Mouse (Mus musculus) kidney, postnatal 0 days (tissue): ENCODE measurements around the gene Akt1s1. TPM values are rescaled to one million over a fixed set of nuclear protein-coding genes. Genes with fewer than 3 reads are reported as not detected.
A peak's percentile ranks its signal among the peaks of the same experiment; 100 is the strongest.

ENCODE experiments used
- ATAC-seq: fragments of 200-750 bp; cut with Nextera tagmentation; replicated peaks from 2 replicates; pipeline ENCODE4 v1.8.0; 2017; ENCODE audit warnings: low read depth, moderate number of reproducible peaks, moderate TSS enrichment, moderate library complexity; ENCODE audit not compliant: low FRiP score
- DNase-seq: peaks from one replicate; pipeline ENCODE4 v3.0.0-alpha.2; 2016; ENCODE audit warnings: low spot score
- H3K27ac ChIP-seq: fragments of 300-500 bp; sonication (generic); 2 replicates; pipeline ENCODE4 v1.5.1; 2014; ENCODE audit warnings: mild to moderate bottlenecking
- H3K27me3 ChIP-seq: fragments of 300-500 bp; sonication (generic); 2 replicates; pipeline ENCODE4 v1.6.1; 2014; ENCODE audit warnings: low read length, mixed read lengths; ENCODE audit not compliant: insufficient read depth
- H3K36me3 ChIP-seq: fragments of 300-500 bp; sonication (generic); 2 replicates; pipeline ENCODE4 v1.6.1; 2014; ENCODE audit warnings: low read length, mixed read lengths; ENCODE audit not compliant: insufficient read depth
- H3K4me1 ChIP-seq: fragments of 300-500 bp; sonication (generic); replicated peaks from 2 replicates; pipeline ENCODE4 v1.6.1; 2014; ENCODE audit warnings: antibody characterized with exemption, low read length, mixed read lengths; ENCODE audit not compliant: insufficient read depth
- H3K4me2 ChIP-seq: fragments of 300-500 bp; sonication (generic); 2 replicates; pipeline ENCODE4 v1.6.1; 2014; ENCODE audit warnings: mild to moderate bottlenecking, low read length, moderate library complexity, mixed read lengths
- H3K4me3 ChIP-seq: fragments of 300-500 bp; sonication (generic); replicated peaks from 2 replicates; pipeline ENCODE4 v1.5.1; 2014; ENCODE audit warnings: low read depth, low read length
- H3K9ac ChIP-seq: fragments of 300-500 bp; sonication (generic); 2 replicates; pipeline ENCODE4 v1.6.1; 2014; ENCODE audit warnings: low read depth, low read length
- H3K9me3 ChIP-seq: fragments of 300-500 bp; sonication (generic); replicated peaks from 2 replicates; pipeline ENCODE4 v1.6.1; 2016; ENCODE audit warnings: low read length, inconsistent platforms, mixed read lengths
- CTCF ChIP-seq: IDR thresholded peaks from 2 replicates; pipeline ENCODE4 v1.5.1; 2016; ENCODE audit warnings: antibody characterized with exemption, low read depth, mild to moderate bottlenecking, moderate library complexity
- WGBS: fragments of 180-500 bp; shearing (Covaris S2); extraction: QIAGEN DNeasy Blood & Tissue Kit; methylation state at CpG from one replicate; pipeline ENCODE4 v1.1.7; 2014; 5-methylcytosine and 5-hydroxymethylcytosine counted together
- polyA plus RNA-seq: library from polyadenylated mRNA; unstranded; fragments of >200 nt; fragmentation: Nextera tagmentation; extraction: Ambion mirVana; gene quantifications from 2 replicates; pipeline ENCODE4 v1.2.1, GENCODE M21; 2015

Akt1s1 gene
- polyA plus RNA-seq, 1 experiment from 2014 or later: 111 TPM

- no peaks in the 10 kb centered on the region for H3K9me3 ChIP-seq
- H3K27me3 ChIP-seq: no peaks in the 10 kb centered on the region
- no peak overlapping the region for H3K4me2 ChIP-seq
- H3K27ac ChIP-seq: no peak overlapping the region
- DNase-seq (no peak), ATAC-seq (no peak)
- H3K4me3 ChIP-seq: no peak overlapping the region
- no peak overlapping the region for H3K9ac ChIP-seq
- no peaks in the 10 kb centered on the region for H3K36me3 ChIP-seq
- WGBS: 93% methylated on average over 3 of the region's 3 CpGs
- H3K4me1 ChIP-seq: peaks cover 15% of the 10 kb centered on the region
- TF ChIP-seq CTCF: no peak
Observed at GRCm38 (mm10) chr7:44813985-44814384, 34.8 kb upstream of the Akt1s1 start.

GRCm38 (mm10) chr7:44814423-44814822 lies 34.4 kb upstream of the Akt1s1 start:
- Histone ChIP-seq H3K4me2 (no peak overlapping the region), H3K9ac (no peak overlapping the region), H3K36me3 (no peaks in the 10 kb centered on the region), H3K27me3 (no peaks in the 10 kb centered on the region), H3K4me3 (no peak overlapping the region), H3K27ac (no peak overlapping the region), H3K4me1 (peaks cover 19% of the 10 kb centered on the region), H3K9me3 (no peaks in the 10 kb centered on the region)
- no peak for DNase-seq
- no peak for ATAC-seq
- 93% methylated on average over 4 of the region's 4 CpGs for WGBS
- TF ChIP-seq CTCF: no peak

GRCm38 (mm10) chr7:44814952-44815553 lies 33.7 kb upstream of the Akt1s1 start:
- H3K9ac ChIP-seq: peak overlapping the region; percentile 94; the same call in 1 of the 2 replicates
- peaks cover 19% of the 10 kb centered on the region for H3K4me1 ChIP-seq
- no peaks in the 10 kb centered on the region for H3K9me3 ChIP-seq
- no peaks in the 10 kb centered on the region for H3K36me3 ChIP-seq
- 28% methylated on average over 14 of the region's 14 CpGs for WGBS
- H3K27ac ChIP-seq: peak overlapping the region; percentile 98; the same call in 1 of the 2 replicates
- peak overlapping the region; percentile 81 for H3K4me2 ChIP-seq
- peak overlapping the region; percentile 87 for H3K4me3 ChIP-seq
- ATAC-seq (no peak), DNase-seq (no peak)
- no peaks in the 10 kb centered on the region for H3K27me3 ChIP-seq
- no peak for TF ChIP-seq CTCF

- ATAC-seq (peak; percentile 93), DNase-seq (peak; percentile 99)
- H3K4me1 ChIP-seq: peaks cover 23% of the 10 kb centered on the region
- WGBS: under 1% methylated on average over 60 of the region's 62 CpGs
- H3K9me3 ChIP-seq: no peaks in the 10 kb centered on the region
- peak within 1 kb of the TSS; percentile 87 for H3K4me3 ChIP-seq
- no peak for TF ChIP-seq CTCF
- peak within 1 kb of the TSS; percentile 81 for H3K4me2 ChIP-seq
- no peaks in the 10 kb centered on the region for H3K36me3 ChIP-seq
- H3K27ac ChIP-seq: peak within 1 kb of the TSS; percentile 98
- H3K9ac ChIP-seq: peak within 1 kb of the TSS; percentile 94
- H3K27me3 ChIP-seq: no peaks in the 10 kb centered on the region
Observed at GRCm38 (mm10) chr7:44815721-44816469, 32.9 kb upstream of the Akt1s1 start, which contains the start of the genes Nup62 and Il4i1. Gene Nup62 (plus strand): TSS chr7:44816088. Gene Il4i1 (plus strand): TSS chr7:44816387.

GRCm38 (mm10) chr7:44816470-44817021 lies 32.2 kb upstream of the Akt1s1 start, which contains the start of gene Atf5:
Gene Atf5 (minus strand): TSS chr7:44816658.
- peaks cover 23% of the 10 kb centered on the region for H3K4me1 ChIP-seq
- WGBS: under 1% methylated on average over 49 of the region's 57 CpGs
- no peaks in the 10 kb centered on the region for H3K36me3 ChIP-seq
- peak within 1 kb of the TSS; percentile 87 for H3K4me3 ChIP-seq
- DNase-seq: peak; percentile 73
- peak within 1 kb of the TSS; percentile 81 for H3K4me2 ChIP-seq
- no peaks in the 10 kb centered on the region for H3K27me3 ChIP-seq
- H3K27ac ChIP-seq: peak within 1 kb of the TSS; percentile 98
- no peaks in the 10 kb centered on the region for H3K9me3 ChIP-seq
- peak; percentile 21 for ATAC-seq
- no peak for TF ChIP-seq CTCF
- H3K9ac ChIP-seq: peak within 1 kb of the TSS; percentile 94

- no peak for TF ChIP-seq CTCF
- no peaks in the 10 kb centered on the region for H3K9me3 ChIP-seq
Observed at GRCm38 (mm10) chr7:44817441-44817840, 31.4 kb upstream of the Akt1s1 start.

More at GRCm38 (mm10) chr7:44817441-44817840, 31.4 kb upstream of the Akt1s1 start:
- H3K4me1 ChIP-seq: peaks cover 23% of the 10 kb centered on the region
- DNase-seq (no peak), ATAC-seq (no peak)
- no peaks in the 10 kb centered on the region for H3K27me3 ChIP-seq
- peak overlapping the region; percentile 87 for H3K4me3 ChIP-seq
- H3K4me2 ChIP-seq: peak overlapping the region; percentile 81
- WGBS: 15% methylated on average over 3 of the region's 3 CpGs
- no peaks in the 10 kb centered on the region for H3K36me3 ChIP-seq
- 0 out of 2 replicates have a peak overlapping the region, but pooled peaks have one; percentile 98 for H3K27ac ChIP-seq
- H3K9ac ChIP-seq: peak overlapping the region; percentile 94
